Mouse (Mus musculus) neural tube, embryonic 13.5 days (tissue): ENCODE measurements around the gene Mcm10. TPM values are rescaled to one million over a fixed set of nuclear protein-coding genes. Genes with fewer than 3 reads are reported as not detected.
"Not testable (repeated sequence)": the region's sequence is repeated elsewhere in the genome, so short reads cannot be mapped to it uniquely, and the experiment has no call there.

Experiments used
- ATAC-seq: fragments of 200-750 bp; cut with Nextera tagmentation; 2 replicates; pipeline ENCODE4 v1.8.0; 2017; ENCODE audit warnings: low read depth, mild to moderate bottlenecking, moderate TSS enrichment, moderate library complexity
- H3K27ac ChIP-seq: fragments of 300-500 bp; sonication (generic); replicated peaks from 2 replicates; pipeline ENCODE4 v1.5.1; 2015; ENCODE audit warnings: moderate library complexity, mild to moderate bottlenecking, inconsistent platforms
- H3K27me3 ChIP-seq: fragments of 300-500 bp; sonication (generic); 2 replicates; pipeline ENCODE4 v1.6.1; 2015; ENCODE audit warnings: mild to moderate bottlenecking, inconsistent platforms
- H3K36me3 ChIP-seq: fragments of 300-500 bp; sonication (generic); 2 replicates; pipeline ENCODE4 v1.6.1; 2015; ENCODE audit warnings: mild to moderate bottlenecking, inconsistent platforms
- H3K4me1 ChIP-seq: fragments of 300-500 bp; sonication (generic); replicated peaks from 2 replicates; pipeline ENCODE4 v1.6.1; 2015; ENCODE audit warnings: inconsistent platforms
- H3K4me2 ChIP-seq: fragments of 300-500 bp; sonication (generic); 2 replicates; pipeline ENCODE4 v1.6.1; 2015; ENCODE audit warnings: inconsistent platforms, mild to moderate bottlenecking, moderate library complexity
- H3K4me3 ChIP-seq: fragments of 300-500 bp; sonication (generic); 2 replicates; pipeline ENCODE4 v1.5.1; 2015; ENCODE audit warnings: mild to moderate bottlenecking, inconsistent platforms
- H3K9ac ChIP-seq: fragments of 300-500 bp; sonication (generic); 2 replicates; pipeline ENCODE4 v1.6.1; 2015; ENCODE audit warnings: moderate library complexity, mild to moderate bottlenecking, inconsistent platforms
- H3K9me3 ChIP-seq: fragments of 300-500 bp; sonication (generic); 2 replicates; pipeline ENCODE4 v1.6.1; 2016; ENCODE audit warnings: inconsistent platforms
- WGBS: fragments of 180-500 bp; shearing (Covaris S2); methylation state at CpG from one replicate; pipeline ENCODE4 v1.1.7; 2015; 5-methylcytosine and 5-hydroxymethylcytosine counted together
- polyA plus RNA-seq: library from polyadenylated mRNA; unstranded; fragments of >200 nt; fragmentation: Nextera tagmentation; extraction: Ambion mirVana; gene quantifications from 2 replicates; pipeline ENCODE4 v1.2.1, GENCODE M21; 2015

The Mcm10 gene
- polyA plus RNA-seq, 1 experiment from 2014 or later, result 3.9 TPM

GRCm38 (mm10) chr2:4969083-4969482 lies 43.5 kb downstream of the Mcm10 start:
- Histone ChIP-seq H3K9me3 (no peaks in the 10 kb centered on the region), H3K4me3 (no peak overlapping the region), H3K4me2 (no peak overlapping the region), H3K27ac (no peak overlapping the region), H3K36me3 (no peaks in the 10 kb centered on the region), H3K9ac (no peak overlapping the region), H3K4me1 (no peaks in the 10 kb centered on the region), H3K27me3 (no peaks in the 10 kb centered on the region)
- ATAC-seq, result no peak
- whole genome bisulfite sequencing, result 98% methylated on average over 1 of the region's 2 CpGs

GRCm38 (mm10) chr2:4967806-4968205 lies 44.8 kb downstream of the Mcm10 start:
- H3K9ac ChIP-seq, result no peak overlapping the region
- no peaks in the 10 kb centered on the region for H3K4me1 ChIP-seq
- H3K27ac ChIP-seq, result no peak overlapping the region
- H3K9me3 ChIP-seq, result no peaks in the 10 kb centered on the region
- ATAC-seq, result no peak
- H3K4me3 ChIP-seq, result no peak overlapping the region
- no peaks in the 10 kb centered on the region for H3K36me3 ChIP-seq
- no peaks in the 10 kb centered on the region for H3K27me3 ChIP-seq
- H3K4me2 ChIP-seq, result no peak overlapping the region
- WGBS, result 89% methylated on average over 2 of the region's 2 CpGs

- H3K36me3 ChIP-seq, result no peaks in the 10 kb centered on the region
- H3K4me1 ChIP-seq, result no peaks in the 10 kb centered on the region
- no peaks in the 10 kb centered on the region for H3K9me3 ChIP-seq
- ATAC-seq, result no peak
- H3K4me3 ChIP-seq, result no peak overlapping the region
- WGBS, result 93% methylated on average over 12 of the region's 12 CpGs
- H3K27me3 ChIP-seq, result no peaks in the 10 kb centered on the region
- H3K9ac ChIP-seq, result no peak overlapping the region
- H3K4me2 ChIP-seq, result no peak overlapping the region
- no peak overlapping the region for H3K27ac ChIP-seq
Measured at GRCm38 (mm10) chr2:4958039-4958438, 54.6 kb downstream of the Mcm10 start.

GRCm38 (mm10) chr2:4954216-4954760 lies 58.3 kb downstream of the Mcm10 start:
- no peak for ATAC-seq
- no peaks in the 10 kb centered on the region for H3K4me1 ChIP-seq
- 88% methylated on average over 6 of the region's 6 CpGs for WGBS
- no peak overlapping the region for H3K9ac ChIP-seq
- no peak overlapping the region for H3K27ac ChIP-seq
- H3K36me3 ChIP-seq, result no peaks in the 10 kb centered on the region
- H3K9me3 ChIP-seq, result no peaks in the 10 kb centered on the region
- no peak overlapping the region for H3K4me2 ChIP-seq
- H3K27me3 ChIP-seq, result no peaks in the 10 kb centered on the region
- H3K4me3 ChIP-seq, result no peak overlapping the region

GRCm38 (mm10) chr2:4950986-4951385 lies 61.6 kb downstream of the Mcm10 start:
- Histone ChIP-seq H3K36me3 (no peaks in the 10 kb centered on the region), H3K27ac (no peak overlapping the region), H3K9me3 (no peaks in the 10 kb centered on the region), H3K4me1 (no peaks in the 10 kb centered on the region), H3K9ac (no peak overlapping the region), H3K4me2 (no peak overlapping the region), H3K27me3 (no peaks in the 10 kb centered on the region), H3K4me3 (no peak overlapping the region)
- no peak for ATAC-seq
- 89% methylated on average over 2 of the region's 2 CpGs for WGBS

- not testable (repeated sequence) for H3K27ac ChIP-seq, H3K4me3 ChIP-seq
- 86% methylated on average over 8 of the region's 8 CpGs for WGBS
Measured at GRCm38 (mm10) chr2:4949691-4950090, 62.9 kb downstream of the Mcm10 start.

GRCm38 (mm10) chr2:4940861-4941260 lies 71.7 kb downstream of the Mcm10 start:
- ATAC-seq, result no peak
- Histone ChIP-seq H3K27ac (no peak overlapping the region), H3K4me2 (no peak overlapping the region), H3K4me1 (no peaks in the 10 kb centered on the region), H3K27me3 (no peaks in the 10 kb centered on the region), H3K9ac (no peak overlapping the region), H3K36me3 (peaks cover 31% of the 10 kb centered on the region), H3K4me3 (no peak overlapping the region), H3K9me3 (peaks cover 8% of the 10 kb centered on the region)
- 93% methylated on average over 11 of the region's 11 CpGs for WGBS

More at GRCm38 (mm10) chr2:4949691-4950090, 62.9 kb downstream of the Mcm10 start:
- H3K4me2 ChIP-seq, H3K27me3 ChIP-seq, H3K36me3 ChIP-seq, H3K9me3 ChIP-seq, H3K4me1 ChIP-seq, H3K9ac ChIP-seq, ATAC-seq: not testable (repeated sequence)

Other genes with a start within 250 kb of the Mcm10 start
- 62.5 and 64.3 TPM in 2 replicates for gene Sephs1, start 131.2 kb downstream of the Mcm10 start, polyA plus RNA-seq
- 61.3 and 62.8 TPM in 2 replicates for gene Phyh, start 93.8 kb downstream of the Mcm10 start, polyA plus RNA-seq
- gene Ucma, start 36.7 kb downstream of the Mcm10 start, polyA plus RNA-seq, result not detected in 2 replicates
- gene Optn, start 51.3 kb upstream of the Mcm10 start, polyA plus RNA-seq, result 7.7 and 11.4 TPM in 2 replicates
- 7.9 and 11.7 TPM in 2 replicates for gene Ccdc3, start 125.0 kb upstream of the Mcm10 start, polyA plus RNA-seq